Mouse (Mus musculus): Measurements from ENCODE around the gene Psmd8. TPM values are rescaled to one million over a fixed set of nuclear protein-coding genes. Genes with fewer than 3 reads are reported as not detected.
"Not testable (repeated sequence)": the region's sequence is repeated elsewhere in the genome, so short reads cannot be mapped to it uniquely, and the experiment has no call there.

The Psmd8 gene
- polyA plus RNA-seq, 1 experiment from 2014 or later, result 321 TPM

GRCm38 (mm10) chr7:29194230-29194629, 13.7 kb upstream of the Psmd8 start:
- 100% methylated on average over 1 of the region's 1 CpGs for WGBS
- H3K4me1 ChIP-seq; H3K27me3 ChIP-seq (ENCODE audit: low read depth, poor library complexity, severe bottlenecking); H3K4me3 ChIP-seq; H3K9me3 ChIP-seq (replicated peaks); H3K36me3 ChIP-seq; H3K27ac ChIP-seq; DNase-seq (ENCODE audit: low spot score): not testable (repeated sequence)

GRCm38 (mm10) chr7:29181323-29181722, 822 bp upstream of the Psmd8 start:
- H3K4me3 ChIP-seq; H3K9me3 ChIP-seq (replicated peaks); H3K27ac ChIP-seq; DNase-seq (ENCODE audit: low spot score); H3K27me3 ChIP-seq (ENCODE audit: low read depth, poor library complexity, severe bottlenecking): not testable (repeated sequence)
- H3K4me1 ChIP-seq, result peaks cover 13% of the 10 kb centered on the region
- WGBS, result 94% methylated on average over 4 of the region's 4 CpGs
- peaks cover 24% of the 10 kb centered on the region for H3K36me3 ChIP-seq

- Histone ChIP-seq H3K27me3 (ENCODE audit: low read depth, poor library complexity, severe bottlenecking) (no peaks in the 10 kb centered on the region), H3K9me3 (replicated peaks) (no peaks in the 10 kb centered on the region), H3K4me3 (peak overlapping the region; percentile 71), H3K4me1 (peaks cover 13% of the 10 kb centered on the region), H3K27ac (peak overlapping the region; percentile 88), H3K36me3 (peaks cover 28% of the 10 kb centered on the region)
- DNase-seq (ENCODE audit: low spot score), result no peak
- 46% methylated on average over 5 of the region's 5 CpGs for WGBS
These were observed 344 bp upstream of the Psmd8 start for GRCm38 (mm10) chr7:29180854-29181236.

GRCm38 (mm10) chr7:29179323-29179722, 1.2 kb downstream of the Psmd8 start:
- Histone ChIP-seq H3K27me3 (ENCODE audit: low read depth, poor library complexity, severe bottlenecking) (peaks cover 8% of the 10 kb centered on the region), H3K36me3 (peaks cover 44% of the 10 kb centered on the region), H3K4me3 (peak overlapping the region; percentile 71), H3K27ac (no peak overlapping the region), H3K4me1 (peaks cover 13% of the 10 kb centered on the region), H3K9me3 (replicated peaks) (no peaks in the 10 kb centered on the region)
- 70% methylated on average over 7 of the region's 7 CpGs for WGBS
- DNase-seq (ENCODE audit: low spot score), result no peak

- no peaks in the 10 kb centered on the region for H3K9me3 ChIP-seq (replicated peaks)
- peaks cover 21% of the 10 kb centered on the region for H3K27me3 ChIP-seq (ENCODE audit: low read depth, poor library complexity, severe bottlenecking)
- peaks cover 56% of the 10 kb centered on the region for H3K36me3 ChIP-seq
- DNase-seq (ENCODE audit: low spot score), result no peak
- H3K4me1 ChIP-seq, result peaks cover 13% of the 10 kb centered on the region
- H3K27ac ChIP-seq, result no peak overlapping the region
- 93% methylated on average over 4 of the region's 4 CpGs for WGBS
- H3K4me3 ChIP-seq, result 0 out of 2 replicates have a peak overlapping the region, but pooled peaks have one; percentile 9
These were observed 2.4 kb downstream of the Psmd8 start for GRCm38 (mm10) chr7:29178106-29178505.

- whole genome bisulfite sequencing, result 28% methylated on average over 32 of the region's 32 CpGs
- H3K27ac ChIP-seq, result no peak overlapping the region
- peaks cover 65% of the 10 kb centered on the region for H3K27me3 ChIP-seq (ENCODE audit: low read depth, poor library complexity, severe bottlenecking)
These were observed 8.0 kb downstream of the Psmd8 start for GRCm38 (mm10) chr7:29172390-29173016.

GRCm38 (mm10) chr7:29171562-29172097, 8.9 kb downstream of the Psmd8 start:
- 6% methylated on average over 34 of the region's 34 CpGs for WGBS
- H3K4me3 ChIP-seq, result peak overlapping the region; percentile 85
- peaks cover 44% of the 10 kb centered on the region for H3K36me3 ChIP-seq
- H3K4me1 ChIP-seq, result peaks cover 53% of the 10 kb centered on the region
- peak overlapping the region; percentile 69 for H3K27ac ChIP-seq
- H3K9me3 ChIP-seq (replicated peaks), result no peaks in the 10 kb centered on the region
- H3K27me3 ChIP-seq (ENCODE audit: low read depth, poor library complexity, severe bottlenecking), result peaks cover 72% of the 10 kb centered on the region
- no peak for DNase-seq (ENCODE audit: low spot score)

More at GRCm38 (mm10) chr7:29172390-29173016, 8.0 kb downstream of the Psmd8 start:
- DNase-seq (ENCODE audit: low spot score), result no peak
- no peaks in the 10 kb centered on the region for H3K9me3 ChIP-seq (replicated peaks)
- peaks cover 52% of the 10 kb centered on the region for H3K4me1 ChIP-seq
- peak overlapping the region; percentile 85 for H3K4me3 ChIP-seq
- H3K36me3 ChIP-seq, result peaks cover 51% of the 10 kb centered on the region

- Histone ChIP-seq H3K27me3 (ENCODE audit: low read depth, poor library complexity, severe bottlenecking) (peaks cover 78% of the 10 kb centered on the region), H3K4me3 (peak overlapping the region; percentile 85), H3K4me1 (peaks cover 53% of the 10 kb centered on the region), H3K27ac (peak overlapping the region; percentile 69), H3K36me3 (peaks cover 40% of the 10 kb centered on the region), H3K9me3 (replicated peaks) (no peaks in the 10 kb centered on the region)
- 2% methylated on average over 43 of the region's 43 CpGs for WGBS
- peak; percentile 49 for DNase-seq (ENCODE audit: low spot score)
These were observed 9.5 kb downstream of the Psmd8 start for GRCm38 (mm10) chr7:29170755-29171561.

GRCm38 (mm10) chr7:29170066-29170754, 10.3 kb downstream of the Psmd8 start, which contains the start of the genes Ggn and Spred3:
TSS of gene Ggn (plus strand) at chr7:29170210.
TSS of gene Spred3 (minus strand) at chr7:29170411.
- peak; percentile 60 for DNase-seq (ENCODE audit: low spot score)
- Histone ChIP-seq H3K9me3 (replicated peaks) (no peaks in the 10 kb centered on the region), H3K36me3 (peaks cover 32% of the 10 kb centered on the region), H3K27ac (peak within 1 kb of the TSS; percentile 88), H3K27me3 (ENCODE audit: low read depth, poor library complexity, severe bottlenecking) (peaks cover 78% of the 10 kb centered on the region), H3K4me3 (peak within 1 kb of the TSS; percentile 85), H3K4me1 (peaks cover 53% of the 10 kb centered on the region)
- under 1% methylated on average over 30 of the region's 30 CpGs for WGBS

- H3K27ac ChIP-seq, result peak overlapping the region; percentile 88
- H3K9me3 ChIP-seq (replicated peaks), result no peaks in the 10 kb centered on the region
- peaks cover 53% of the 10 kb centered on the region for H3K4me1 ChIP-seq
- H3K27me3 ChIP-seq (ENCODE audit: low read depth, poor library complexity, severe bottlenecking), result peaks cover 71% of the 10 kb centered on the region
- 1% methylated on average over 24 of the region's 39 CpGs for WGBS
- DNase-seq (ENCODE audit: low spot score), result peak; percentile 87
- H3K36me3 ChIP-seq, result peaks cover 27% of the 10 kb centered on the region
- peak overlapping the region; percentile 85 for H3K4me3 ChIP-seq
These were observed 11.1 kb downstream of the Psmd8 start for GRCm38 (mm10) chr7:29169231-29170065.

- peak; percentile 59 for DNase-seq (ENCODE audit: low spot score)
- Histone ChIP-seq H3K27ac (peak overlapping the region; percentile 88), H3K4me3 (peak overlapping the region; percentile 85), H3K4me1 (peaks cover 53% of the 10 kb centered on the region), H3K36me3 (peaks cover 21% of the 10 kb centered on the region), H3K27me3 (ENCODE audit: low read depth, poor library complexity, severe bottlenecking) (peaks cover 65% of the 10 kb centered on the region), H3K9me3 (replicated peaks) (no peaks in the 10 kb centered on the region)
- under 1% methylated on average over 14 of the region's 14 CpGs for WGBS
These were observed 11.7 kb downstream of the Psmd8 start for GRCm38 (mm10) chr7:29168791-29169230.
